Mouse (Mus musculus) MEL (cell line): ENCODE results near the gene Batf3. TPM values are rescaled to one million over a fixed set of nuclear protein-coding genes. Genes with fewer than 3 reads are reported as not detected.

Experiments used
- DNase-seq: peaks from one replicate; pipeline ENCODE4 v3.0.0; 2011; ENCODE audit warnings: low read depth, low spot score
- H3K27ac ChIP-seq: 2 replicates; pipeline ENCODE4 v1.5.1; 2012; ENCODE audit warnings: low read depth, mild to moderate bottlenecking, control low read depth, low read length, moderate library complexity; ENCODE audit not compliant: control insufficient read depth
- H3K27me3 ChIP-seq, 2 experiments: fragments of 150-350 bp in 1 of 2; sonication (generic) in 1 of 2; 2 replicates each; pipeline ENCODE4 v1.6.1; 2012; ENCODE audit warnings: low read length in 2 of 2, mild to moderate bottlenecking in 2 of 2, improper control_type of control experiment in 1 of 2, moderate library complexity in 1 of 2; ENCODE audit not compliant: insufficient read depth in 2 of 2, control insufficient read depth in 1 of 2
- H3K36me3 ChIP-seq, 2 experiments: 2 replicates each; pipeline ENCODE4 v1.6.1; 2012 to 2014; ENCODE audit warnings: low read length in 2 of 2, improper control_type of control experiment in 1 of 2, inconsistent platforms in 1 of 2, mild to moderate bottlenecking in 1 of 2; ENCODE audit not compliant: insufficient read depth in 2 of 2, control insufficient read depth in 1 of 2
- H3K4me1 ChIP-seq, 2 experiments: fragments of 150-350 bp in 1 of 2; sonication (generic) in 1 of 2; 2 replicates each; pipeline ENCODE4 v1.6.1; 2012; ENCODE audit warnings: low read length in 2 of 2, improper control_type of control experiment in 1 of 2, mild to moderate bottlenecking in 1 of 2; ENCODE audit not compliant: insufficient read depth in 2 of 2, control insufficient read depth in 1 of 2
- H3K4me3 ChIP-seq, 2 experiments: fragments of 150-350 bp in 1 of 2; sonication (generic) in 1 of 2; 2 replicates each; pipeline ENCODE4 v1.5.1; 2012; ENCODE audit warnings: low read depth in 2 of 2, low read length in 2 of 2, mild to moderate bottlenecking in 2 of 2, moderate library complexity in 2 of 2, control low read depth in 1 of 2, improper control_type of control experiment in 1 of 2; ENCODE audit not compliant: control insufficient read depth in 1 of 2, insufficient read depth in 1 of 2
- H3K79me2 ChIP-seq: 2 replicates; pipeline ENCODE4 v1.6.1; 2012; ENCODE audit warnings: mild to moderate bottlenecking, low read length, moderate library complexity; ENCODE audit not compliant: control insufficient read depth, poor library complexity, insufficient read depth
- H3K9ac ChIP-seq: 2 replicates; pipeline ENCODE4 v1.6.1; 2012; ENCODE audit warnings: low read depth, mild to moderate bottlenecking, control low read depth, low read length, moderate library complexity; ENCODE audit not compliant: control insufficient read depth, poor library complexity, severe bottlenecking
- H3K9me3 ChIP-seq: fragments of 150-350 bp; sonication (generic); replicated peaks from 2 replicates; pipeline ENCODE4 v1.6.1; 2012; ENCODE audit warnings: mild to moderate bottlenecking, low read length, improper control_type of control experiment, moderate library complexity; ENCODE audit not compliant: insufficient read depth
- CHD1 ChIP-seq: IDR thresholded peaks from 2 replicates; pipeline ENCODE4 v1.6.1; 2012; ENCODE audit warnings: low read depth, mild to moderate bottlenecking, inconsistent platforms, low read length, improper control_type of control experiment
- CHD2 ChIP-seq: IDR thresholded peaks from 2 replicates; pipeline ENCODE4 v1.6.1; 2011; ENCODE audit warnings: low read length, improper control_type of control experiment
- CTCF ChIP-seq, 3 experiments: IDR thresholded peaks in 2 of 3; conservative IDR thresholded peaks in 1 of 3; 2 replicates each; pipeline ENCODE4 v1.5.1; 2011 to 2012; ENCODE audit warnings: low read length in 3 of 3, low read depth in 2 of 3, mild to moderate bottlenecking in 2 of 3, improper control_type of control experiment in 1 of 3, inconsistent platforms in 1 of 3, mixed read lengths in 1 of 3, moderate library complexity in 1 of 3; ENCODE audit not compliant: control insufficient read depth in 1 of 3, insufficient read depth in 1 of 3, poor library complexity in 1 of 3, severe bottlenecking in 1 of 3
- ELF1 ChIP-seq: IDR thresholded peaks from 2 replicates; pipeline ENCODE4 v1.6.1; 2014; ENCODE audit warnings: low read depth, mild to moderate bottlenecking, inconsistent platforms, low read length, improper control_type of control experiment, moderate library complexity
- EP300 ChIP-seq, 2 experiments: IDR thresholded peaks; 2 replicates each; pipeline ENCODE4 v1.6.1; 2011; ENCODE audit warnings: improper control_type of control experiment in 2 of 2, low read length in 2 of 2, low read depth in 1 of 2, mild to moderate bottlenecking in 1 of 2
- ETS1 ChIP-seq: IDR thresholded peaks from 2 replicates; pipeline ENCODE4 v1.6.1; 2012; ENCODE audit warnings: low read depth, mild to moderate bottlenecking, inconsistent platforms, low read length, improper control_type of control experiment, moderate library complexity
- GABPA ChIP-seq: IDR thresholded peaks from 2 replicates; pipeline ENCODE4 v1.6.1; 2012; ENCODE audit warnings: low read depth, mild to moderate bottlenecking, inconsistent platforms, low read length, improper control_type of control experiment, moderate library complexity
- GATA1 ChIP-seq: IDR thresholded peaks from 2 replicates; pipeline ENCODE4 v1.6.1; 2011; ENCODE audit warnings: low read depth, low read length, improper control_type of control experiment
- JUND ChIP-seq: IDR thresholded peaks from 2 replicates; pipeline ENCODE4 v1.6.1; 2011; ENCODE audit warnings: low read depth, mild to moderate bottlenecking, improper control_type of control experiment, low read length
- KAT2A ChIP-seq: conservative IDR thresholded peaks from 2 replicates; pipeline ENCODE4 v1.6.1; 2012; ENCODE audit warnings: low read depth, low read length, improper control_type of control experiment, inconsistent platforms
- MAX ChIP-seq: IDR thresholded peaks from 2 replicates; pipeline ENCODE4 v1.6.1; 2011; ENCODE audit warnings: low read length, improper control_type of control experiment
- MAZ ChIP-seq: IDR thresholded peaks from 2 replicates; pipeline ENCODE4 v1.6.1; 2012; ENCODE audit warnings: low read depth, mild to moderate bottlenecking, inconsistent platforms, low read length, improper control_type of control experiment
- MYC ChIP-seq: IDR thresholded peaks from 2 replicates; pipeline ENCODE4 v1.6.1; 2011; ENCODE audit warnings: low read depth, mild to moderate bottlenecking, low read length, improper control_type of control experiment, moderate library complexity
- NELFE ChIP-seq: IDR thresholded peaks from 2 replicates; pipeline ENCODE4 v1.6.1; 2011; ENCODE audit warnings: low read depth, low read length, improper control_type of control experiment
- POLR2AphosphoS2 ChIP-seq: IDR thresholded peaks from 2 replicates; pipeline ENCODE4 v1.6.1; 2011; ENCODE audit warnings: low read length, improper control_type of control experiment
- POLR2AphosphoS5 ChIP-seq: IDR thresholded peaks from 2 replicates; pipeline ENCODE4 v1.6.1; 2012; ENCODE audit warnings: low read depth, borderline replicate concordance, mild to moderate bottlenecking, inconsistent platforms, low read length, moderate library complexity, mixed read lengths
- RAD21 ChIP-seq: IDR thresholded peaks from 2 replicates; pipeline ENCODE4 v1.6.1; 2011; ENCODE audit warnings: mild to moderate bottlenecking, low read depth, low read length, improper control_type of control experiment
- SMC3 ChIP-seq: IDR thresholded peaks from 2 replicates; pipeline ENCODE4 v1.6.1; 2011; ENCODE audit warnings: low read depth, low read length, improper control_type of control experiment
- TAL1 ChIP-seq: IDR thresholded peaks from 2 replicates; pipeline ENCODE4 v1.6.1; 2012; ENCODE audit warnings: mild to moderate bottlenecking, inconsistent platforms, low read length, moderate library complexity, mixed read lengths
- ZMIZ1 ChIP-seq: IDR thresholded peaks from 2 replicates; pipeline ENCODE4 v1.6.1; 2012; ENCODE audit warnings: low read depth, mild to moderate bottlenecking, inconsistent platforms, low read length, improper control_type of control experiment, moderate library complexity
- polyA plus RNA-seq, 2 experiments: library from polyadenylated mRNA; stranded (reverse) in 1 of 2; unstranded in 1 of 2; fragments of >175 nt in 1 of 2; fragments of >200 nt in 1 of 2; gene quantifications; 2 replicates each; pipeline versions ENCODE4 v1.2.1 to v1.2.4; 2012; ENCODE audit warnings: low replicate concordance in 2 of 2, low read depth in 1 of 2; ENCODE audit not compliant: insufficient read length in 2 of 2, insufficient read depth in 1 of 2, missing spikeins in 1 of 2
- total RNA-seq: library from RNA; depleted of rRNA; stranded (reverse); fragments of 300-350 nt; gene quantifications from 2 replicates; pipeline ENCODE4 v1.2.3, GENCODE M21; 2012

Gene Batf3
- total and polyA plus RNA-seq, 3 experiments = 1.5 to 2.4 TPM; not detected in 1

GRCm38 (mm10) chr1:191073486-191073885, 24.2 kb upstream of the Batf3 start (continued):
- peak; percentile 52 to 76; a peak in 3 of 4 replicates for TF ChIP-seq EP300 (IDR thresholded peaks at IDR 0.05; ENCODE audit: low read depth in 1 of 2, low read length in 2 of 2)
- TF ChIP-seq GABPA = no peak
- no peak for TF ChIP-seq ELF1

- H3K79me2 ChIP-seq = no peaks in the 10 kb centered on the region
- no peak for DNase-seq
- peaks cover 4 to 5% of the 10 kb centered on the region in 2 experiments; a peak in 2 of 4 replicates for H3K4me1 ChIP-seq
- peaks cover 4 to 40% of the 10 kb centered on the region in 2 experiments; a peak in 3 of 4 replicates for H3K36me3 ChIP-seq
- no peak overlapping the region for H3K27ac ChIP-seq
- no peaks in the 10 kb centered on the region for H3K9me3 ChIP-seq
- TF ChIP-seq JUND (no peak), CHD2 (no peak), TAL1 (no peak), MAZ (no peak), ETS1 (no peak), RAD21 (no peak; the same call in 1 of the 2 replicates), SMC3 (peak; percentile 38), CTCF (IDR thresholded peaks at IDR 0.05 in 2 of 3, conservative IDR thresholded peaks at IDR 0.05 in 1 of 3; ENCODE audit: control insufficient read depth in 1 of 3, insufficient read depth in 1 of 3, low read depth in 2 of 3, low read length in 3 of 3, poor library complexity in 1 of 3, severe bottlenecking in 1 of 3) (peak; percentile 51 to 68 (median 59))
- H3K27me3 ChIP-seq = no peaks in the 10 kb centered on the region
- H3K9ac ChIP-seq = no peak overlapping the region
- H3K4me3 ChIP-seq = no peak overlapping the region
Measured at GRCm38 (mm10) chr1:191075199-191075883, 22.3 kb upstream of the Batf3 start.

GRCm38 (mm10) chr1:191083230-191083629, 14.4 kb upstream of the Batf3 start:
- H3K27me3 ChIP-seq = no peaks in the 10 kb centered on the region
- H3K9me3 ChIP-seq = no peaks in the 10 kb centered on the region
- no peaks in the 10 kb centered on the region for H3K79me2 ChIP-seq
- no peak overlapping the region for H3K9ac ChIP-seq
- H3K4me3 ChIP-seq = no peak overlapping the region
- DNase-seq = no peak
- H3K4me1 ChIP-seq = peaks cover 15 to 30% of the 10 kb centered on the region in 2 experiments
- peaks cover 20 to 32% of the 10 kb centered on the region in 2 experiments for H3K36me3 ChIP-seq
- H3K27ac ChIP-seq = no peak overlapping the region
- TF ChIP-seq NELFE = no peak
- TF ChIP-seq KAT2A = no peak
- TF ChIP-seq GATA1 = no peak
- TF ChIP-seq MAX = no peak
- no peak for TF ChIP-seq CHD1
- no peak for TF ChIP-seq POLR2AphosphoS5
- TF ChIP-seq CTCF (IDR thresholded peaks at IDR 0.05 in 2 of 3, conservative IDR thresholded peaks at IDR 0.05 in 1 of 3; ENCODE audit: control insufficient read depth in 1 of 3, insufficient read depth in 1 of 3, low read depth in 2 of 3, low read length in 3 of 3, poor library complexity in 1 of 3, severe bottlenecking in 1 of 3) = no peak
- no peak for TF ChIP-seq GABPA
- TF ChIP-seq RAD21 = no peak
- no peak for TF ChIP-seq ETS1
- TF ChIP-seq POLR2AphosphoS2 = no peak
- no peak for TF ChIP-seq ZMIZ1
- TF ChIP-seq MYC = no peak
- no peak for TF ChIP-seq TAL1
